Mouse (Mus musculus): ENCODE results near the gene Cntn1. TPM values are rescaled to one million over a fixed set of nuclear protein-coding genes. Genes with fewer than 3 reads are reported as not detected.

The Cntn1 gene
- polyA plus RNA-seq, 1 experiment, result 0.76 TPM

GRCm38 (mm10) chr15:92364153-92364552 lies 313.2 kb downstream of the Cntn1 start:
- Histone ChIP-seq H3K9me3 (replicated peaks; ENCODE audit: control insufficient read depth, insufficient read depth, low read length, poor library complexity, severe bottlenecking) (no peaks in the 10 kb centered on the region), H3K9ac (ENCODE audit: low read depth, poor library complexity, severe bottlenecking) (no peak overlapping the region), H3K4me1 (ENCODE audit: control insufficient read depth, insufficient read depth, low read length) (no peaks in the 10 kb centered on the region), H3K4me3 (ENCODE audit: low read depth, low read length) (no peak overlapping the region), H3K36me3 (ENCODE audit: control insufficient read depth, insufficient read depth, low read length, poor library complexity, severe bottlenecking) (no peaks in the 10 kb centered on the region), H3K27me3 (ENCODE audit: control insufficient read depth, insufficient read depth, low read length, poor library complexity, severe bottlenecking) (no peaks in the 10 kb centered on the region), H3K27ac (ENCODE audit: insufficient read depth, low read length) (no peak overlapping the region)
- TF ChIP-seq POLR2A (IDR thresholded peaks at IDR 0.05; ENCODE audit: insufficient read depth, low read length) (no peak), EP300 (IDR thresholded peaks at IDR 0.05; ENCODE audit: insufficient read depth, low read depth, low read length) (no peak), CTCF (IDR thresholded peaks at IDR 0.05; ENCODE audit: low read depth, low read length) (no peak)

- no peaks in the 10 kb centered on the region for H3K36me3 ChIP-seq (ENCODE audit: control insufficient read depth, insufficient read depth, low read length, poor library complexity, severe bottlenecking)
- no peak overlapping the region for H3K4me3 ChIP-seq (ENCODE audit: low read depth, low read length)
- no peaks in the 10 kb centered on the region for H3K4me1 ChIP-seq (ENCODE audit: control insufficient read depth, insufficient read depth, low read length)
- no peaks in the 10 kb centered on the region for H3K27me3 ChIP-seq (ENCODE audit: control insufficient read depth, insufficient read depth, low read length, poor library complexity, severe bottlenecking)
- TF ChIP-seq EP300 (IDR thresholded peaks at IDR 0.05; ENCODE audit: insufficient read depth, low read depth, low read length) (no peak), CTCF (IDR thresholded peaks at IDR 0.05; ENCODE audit: low read depth, low read length) (no peak), POLR2A (IDR thresholded peaks at IDR 0.05; ENCODE audit: insufficient read depth, low read length) (no peak)
- H3K9ac ChIP-seq (ENCODE audit: low read depth, poor library complexity, severe bottlenecking), result no peak overlapping the region
- H3K9me3 ChIP-seq (replicated peaks; ENCODE audit: control insufficient read depth, insufficient read depth, low read length, poor library complexity, severe bottlenecking), result no peaks in the 10 kb centered on the region
- no peak overlapping the region for H3K27ac ChIP-seq (ENCODE audit: insufficient read depth, low read length)
These were observed 313.6 kb downstream of the Cntn1 start for GRCm38 (mm10) chr15:92364592-92364991.

Other genes starting within 250 kb of the Cntn1 start
- not detected in 2 replicates for gene Smgc, start 212.9 kb upstream of the Cntn1 start, polyA plus RNA-seq (2011; ENCODE audit: insufficient read depth, insufficient read length, low read depth, missing spikeins)